Mouse (Mus musculus) heart, adult 2 months (tissue): Measurements from ENCODE around the gene Gadd45g.

ENCODE experiments used
- CTCF ChIP-seq: fragments of 200-600 bp; IDR thresholded peaks from 2 replicates; pipeline ENCODE4 v1.8.1; 2022; ENCODE audit warnings: antibody characterized with exemption, mild to moderate bottlenecking, moderate library complexity
- POLR2A ChIP-seq: fragments of 200-500 bp; IDR thresholded peaks from 2 replicates; pipeline ENCODE4 v1.6.1; 2011; ENCODE audit warnings: mild to moderate bottlenecking, low read depth, low read length, control low read depth; ENCODE audit not compliant: insufficient read depth

DNA sequence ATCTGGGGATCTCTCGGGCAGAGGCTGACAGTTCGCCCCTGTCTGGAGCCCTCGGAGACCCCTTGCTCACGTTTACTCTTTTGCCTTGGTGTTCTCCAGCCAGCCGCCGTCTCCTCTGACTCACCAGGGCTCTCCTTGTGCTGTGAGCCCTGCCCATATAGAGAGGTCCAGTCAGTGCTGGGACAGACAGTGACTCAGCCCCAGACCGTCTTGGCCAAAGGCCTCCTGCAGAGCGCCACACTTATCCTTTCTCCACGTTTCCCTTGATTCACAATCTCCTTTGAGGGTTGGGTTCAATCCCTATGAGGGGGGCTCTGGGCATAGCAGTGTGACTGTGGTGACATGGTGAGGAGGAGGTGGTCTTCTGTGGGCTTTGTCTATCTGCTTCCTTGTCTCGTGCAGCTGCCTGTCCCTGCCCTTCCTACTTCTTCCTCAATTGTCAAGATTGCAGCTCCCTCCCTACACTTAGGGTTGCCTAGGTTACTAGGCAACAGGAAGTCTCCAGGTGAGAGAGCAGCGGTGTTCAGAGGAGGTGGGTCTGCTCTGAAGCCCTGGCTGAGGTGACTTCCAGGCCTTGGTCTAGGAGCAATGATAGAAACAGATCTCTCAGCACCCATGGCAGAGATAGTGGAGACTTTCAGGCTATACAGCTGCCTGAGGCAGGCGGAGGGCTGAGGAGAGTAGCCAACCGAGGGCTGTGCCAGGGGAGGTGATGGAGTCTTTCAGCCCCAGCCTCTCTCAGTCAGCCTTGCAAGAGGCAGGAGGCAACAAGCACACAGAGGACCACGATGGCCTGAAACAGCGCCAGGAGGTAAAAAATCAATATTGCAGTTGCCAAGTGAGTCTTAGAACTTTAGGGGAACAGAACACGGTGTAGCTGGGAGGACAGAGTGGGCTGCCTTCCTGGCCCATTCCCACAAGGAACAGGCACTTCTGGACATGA is 7.1 kb downstream of the Gadd45g start:
- TF ChIP-seq POLR2A: no peak
- no peak for TF ChIP-seq CTCF
